Mouse (Mus musculus) kidney, postnatal 10 days (tissue): ENCODE measurements around the gene Zfp735.

Experiments used
- DNase-seq: peaks from one replicate; pipeline ENCODE4 v3.0.0; 2021; ENCODE audit warnings: mixed read lengths

Zfp735 gene

DNA sequence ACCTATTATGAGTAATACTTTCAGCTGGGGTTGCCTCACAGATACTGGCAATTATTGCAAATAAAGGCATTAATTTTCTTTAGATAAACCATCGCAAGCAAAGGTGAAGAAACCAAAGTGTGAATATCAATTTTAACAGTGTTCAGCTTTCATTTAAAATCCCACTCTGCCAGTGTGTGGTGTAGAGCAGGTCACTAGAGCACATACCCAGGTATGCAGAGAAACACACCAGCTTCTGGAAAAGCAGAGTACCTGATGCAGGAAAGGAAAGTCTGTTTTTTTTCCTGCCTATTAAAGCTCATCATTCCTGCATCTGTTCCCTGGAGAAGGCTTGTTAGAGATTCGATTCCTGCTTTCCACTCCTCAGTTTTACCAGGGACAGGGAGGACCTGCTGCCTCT, at the start of gene Zfp735:
Zfp735 (plus strand) TSS at position 301 of the 400 bp plus-strand sequence.
- DNase-seq = no peak

DNA sequence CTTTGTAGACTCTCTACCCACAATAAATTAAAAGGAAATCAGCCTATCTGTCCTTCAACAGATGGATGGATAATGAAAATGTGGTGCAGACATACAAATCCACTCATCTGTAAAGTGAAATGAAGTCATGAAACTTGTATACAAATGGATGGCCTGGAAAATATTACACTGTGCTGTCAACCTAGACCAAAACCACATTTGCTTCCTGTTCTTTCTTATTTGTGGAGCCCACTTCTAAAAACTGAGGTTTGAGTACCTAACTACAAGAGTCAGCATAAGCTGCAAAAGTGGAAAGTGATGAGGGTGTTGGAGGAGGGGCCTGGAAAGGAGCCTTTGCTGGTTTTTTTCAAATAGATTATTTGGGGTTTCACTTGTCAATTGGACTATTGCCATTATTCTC, 70.5 kb downstream of the Zfp735 start:
- no peak for DNase-seq
